Mouse (Mus musculus) ES-E14 (cell line): ENCODE measurements around the gene Rps2. TPM values are rescaled to one million over a fixed set of nuclear protein-coding genes. Genes with fewer than 3 reads are reported as not detected.

Source experiments
- DNase-seq: peaks from one replicate; pipeline ENCODE4 v3.0.0-alpha.2; 2013; ENCODE audit warnings: low read depth, low spot score
- H3K27ac ChIP-seq: 2 replicates; pipeline ENCODE4 v1.5.1; 2012; ENCODE audit warnings: low read depth, mild to moderate bottlenecking, low read length, moderate library complexity, mixed read lengths; ENCODE audit not compliant: poor library complexity, insufficient read depth, severe bottlenecking
- H3K36me3 ChIP-seq: 2 replicates; pipeline ENCODE4 v1.6.1; 2012; ENCODE audit warnings: mild to moderate bottlenecking, low read length, moderate library complexity, mixed read lengths; ENCODE audit not compliant: control insufficient read depth, poor library complexity, insufficient read depth, severe bottlenecking
- H3K4me1 ChIP-seq, 2 experiments: fragments of 150-350 bp in 1 of 2; sonication (generic) in 1 of 2; 2 replicates each; pipeline ENCODE4 v1.6.1; 2012; ENCODE audit warnings: low read length in 2 of 2, mild to moderate bottlenecking in 1 of 2, mixed read lengths in 1 of 2; ENCODE audit not compliant: control insufficient read depth in 2 of 2, insufficient read depth in 2 of 2, poor library complexity in 1 of 2
- H3K4me3 ChIP-seq, 2 experiments: fragments of 150-350 bp in 1 of 2; sonication (generic) in 1 of 2; 2 replicates each; pipeline ENCODE4 v1.5.1; 2012; ENCODE audit warnings: low read length in 2 of 2, low read depth in 1 of 2, mild to moderate bottlenecking in 1 of 2, mixed read lengths in 1 of 2; ENCODE audit not compliant: insufficient read depth in 1 of 2, poor library complexity in 1 of 2, severe bottlenecking in 1 of 2
- H3K9ac ChIP-seq: 2 replicates; pipeline ENCODE4 v1.6.1; 2012; ENCODE audit warnings: low read depth, mild to moderate bottlenecking, low read length, mixed read lengths; ENCODE audit not compliant: poor library complexity, insufficient read depth, severe bottlenecking
- H3K9me3 ChIP-seq: fragments of 150-350 bp; sonication (generic); 2 replicates; pipeline ENCODE4 v1.6.1; 2012; ENCODE audit warnings: low read depth, mild to moderate bottlenecking, low read length; ENCODE audit not compliant: control insufficient read depth, insufficient read depth
- CHD2 ChIP-seq: IDR thresholded peaks from 2 replicates; pipeline ENCODE4 v1.6.1; 2014; ENCODE audit warnings: mild to moderate bottlenecking, low read depth, low read length, inconsistent platforms
- HCFC1 ChIP-seq: IDR thresholded peaks from 2 replicates; pipeline ENCODE4 v1.6.1; 2012; ENCODE audit warnings: low read length, inconsistent platforms, borderline replicate concordance; ENCODE audit not compliant: insufficient read depth
- MAFK ChIP-seq: IDR thresholded peaks from 2 replicates; pipeline ENCODE4 v1.6.1; 2014; ENCODE audit warnings: mild to moderate bottlenecking, low read depth, low read length, inconsistent platforms; ENCODE audit not compliant: insufficient read depth
- ZC3H11A ChIP-seq: IDR thresholded peaks from 2 replicates; pipeline ENCODE4 v1.6.1; 2012; ENCODE audit warnings: low read depth, mild to moderate bottlenecking, inconsistent platforms, low read length, borderline replicate concordance
- ZNF384 ChIP-seq: IDR thresholded peaks from 2 replicates; pipeline ENCODE4 v1.6.1; 2012; ENCODE audit warnings: low read depth, low read length, inconsistent platforms
- in situ Hi-C, 2 experiments: fragments of 600-800 bp; cut with MboI; formaldehyde crosslinking; loops; one replicate each; pipeline ENCODE4 v1.15.1; 2025; ENCODE audit warnings: low sequenced_read_pairs in 2 of 2, inconsistent platforms in 1 of 2; ENCODE audit not compliant: unreplicated experiment in 2 of 2
- total RNA-seq: library from RNA; depleted of rRNA; stranded (reverse); fragments of 300-350 nt; gene quantifications from 2 replicates; pipeline ENCODE4 v1.2.3, GENCODE M21; 2012

The Rps2 gene
- total RNA-seq, 1 experiment, result 3,661 TPM

GRCm38 (mm10) chr17:24722220-24722924, 4.5 kb downstream of the Rps2 start:
- Histone ChIP-seq H3K27ac (no peak overlapping the region), H3K4me1 (peaks cover 0 to 2% of the 10 kb centered on the region in 2 experiments; a peak in 1 of 4 replicates), H3K9ac (peak overlapping the region; percentile 36; the same call in 1 of the 2 replicates), H3K36me3 (peaks cover 33% of the 10 kb centered on the region), H3K4me3 (peak overlapping the region; percentile 58 to 76), H3K9me3 (no peaks in the 10 kb centered on the region)
- TF ChIP-seq CHD2, result peak; percentile 65; the same call in 1 of the 2 replicates
- no peak for TF ChIP-seq ZC3H11A
- in situ Hi-C loops, result no loop called here
- no peak for DNase-seq

DNA sequence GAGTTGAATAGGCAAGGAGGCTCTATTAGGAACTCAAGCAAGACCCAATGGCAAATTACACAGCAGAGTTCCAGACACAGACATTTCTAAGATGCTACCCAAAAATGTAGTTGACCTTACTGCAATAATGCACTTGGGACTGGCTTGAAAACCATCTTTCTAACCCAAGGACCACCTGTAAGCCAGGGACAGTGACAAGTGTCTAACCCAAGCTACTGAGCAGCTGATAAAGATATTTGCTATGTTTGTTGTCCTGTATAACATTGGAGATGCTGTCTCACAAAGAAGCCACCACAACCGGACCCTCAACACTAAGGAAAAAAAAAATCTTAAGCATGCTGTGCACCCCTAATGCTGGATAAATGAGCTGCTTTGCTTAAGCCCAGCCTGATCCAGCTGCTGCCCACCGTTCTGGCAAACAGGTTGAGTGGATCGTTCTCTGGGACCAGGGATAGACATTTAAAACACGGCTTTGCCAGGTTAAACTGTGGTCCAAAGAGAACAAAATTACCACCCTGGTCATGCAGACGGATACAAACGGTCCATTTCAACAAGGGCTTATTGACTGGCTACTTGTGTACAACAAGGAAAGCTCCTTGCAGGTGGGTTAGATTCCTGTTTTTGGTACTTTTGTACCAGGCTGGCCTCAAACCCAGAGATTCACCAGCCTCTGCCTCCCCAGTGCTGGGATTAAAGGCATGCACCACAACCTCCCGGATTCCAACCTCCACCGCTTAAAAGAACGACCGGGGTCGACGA, 5.4 kb downstream of the Rps2 start:
- in situ Hi-C loops, result no loop called here
- H3K4me3 ChIP-seq, result peak overlapping the region; percentile 73 to 95
- H3K9ac ChIP-seq, result peak overlapping the region; percentile 95
- peaks cover 0 to 8% of the 10 kb centered on the region in 2 experiments; a peak in 1 of 4 replicates for H3K4me1 ChIP-seq
- H3K27ac ChIP-seq, result no peak overlapping the region
- H3K36me3 ChIP-seq, result peaks cover 26% of the 10 kb centered on the region
- no peaks in the 10 kb centered on the region for H3K9me3 ChIP-seq
- no peak for DNase-seq
- TF ChIP-seq ZNF384, result no peak
- no peak for TF ChIP-seq ZC3H11A
- TF ChIP-seq HCFC1, result no peak
- TF ChIP-seq MAFK, result no peak
- TF ChIP-seq CHD2, result no peak

GRCm38 (mm10) chr17:24723881-24724180, 5.9 kb downstream of the Rps2 start:
- DNase-seq, result no peak
- Histone ChIP-seq H3K36me3 (peaks cover 23% of the 10 kb centered on the region), H3K27ac (peak overlapping the region; percentile 47; the same call in 1 of the 2 replicates), H3K9ac (peak overlapping the region; percentile 95), H3K4me3 (peak overlapping the region; percentile 73 to 95), H3K9me3 (no peaks in the 10 kb centered on the region), H3K4me1 (peaks cover 0 to 8% of the 10 kb centered on the region in 2 experiments; a peak in 1 of 4 replicates)
- in situ Hi-C loops, result no loop called here
- TF ChIP-seq CHD2 (no peak), HCFC1 (no peak), ZC3H11A (no peak), ZNF384 (no peak), MAFK (no peak)

GRCm38 (mm10) chr17:24724184-24724583, 6.3 kb downstream of the Rps2 start, which contains the start of gene Ndufb10:
Ndufb10 (minus strand) TSS chr17:24724478.
- Histone ChIP-seq H3K4me1 (peaks cover 0 to 8% of the 10 kb centered on the region in 2 experiments; a peak in 1 of 4 replicates), H3K27ac (peak within 1 kb of the TSS; percentile 63), H3K9ac (peak within 1 kb of the TSS; percentile 95), H3K4me3 (peak within 1 kb of the TSS; percentile 73 to 95), H3K36me3 (peaks cover 23% of the 10 kb centered on the region), H3K9me3 (no peaks in the 10 kb centered on the region)
- peak; percentile 96 for DNase-seq
- in situ Hi-C loops, result no loop called here
- peak; percentile 57; the same call in 1 of the 2 replicates for TF ChIP-seq HCFC1
- no peak for TF ChIP-seq MAFK
